In the genomic region with DNA sequence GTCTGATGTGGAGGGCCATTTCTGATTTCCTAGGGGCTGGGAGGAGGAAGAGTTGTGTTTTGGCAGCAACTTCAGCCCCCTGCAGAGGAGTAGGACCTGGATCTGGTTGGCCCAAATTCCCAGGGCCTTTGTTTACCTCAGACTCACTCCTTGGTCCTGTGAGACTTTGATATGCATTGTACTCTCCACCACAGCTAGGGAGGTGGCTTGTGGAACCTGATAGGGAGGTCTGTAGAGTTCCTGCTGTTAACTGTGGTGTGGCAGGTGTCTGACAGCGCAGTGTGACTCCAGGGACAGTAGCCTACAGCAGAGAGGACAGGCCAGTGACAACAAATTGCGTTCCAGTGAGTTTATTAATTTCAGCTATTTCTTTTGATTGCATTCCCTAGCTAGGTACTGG, we compare ENCODE assay signal across 12 mouse cellular contexts. TPM values are rescaled to one million over a fixed set of nuclear protein-coding genes. Genes with fewer than 3 reads are reported as not detected.
DNase-seq lines count a peak whose midpoint lies in the region; ATAC-seq and TF ChIP-seq lines count a peak whose summit lies in the region.
"Had no signal": no experiment of that assay in that cellular context is flagged by ENCODE, and none has a peak within 500 bp of the region (broad histone marks: within the 10 kb centered on the region; RNA-seq: fewer than 3 reads in every experiment).

No protein-coding gene starts in this region.

- DNase-seq in hindbrain, embryonic 14.5 days (ENCODE audit: low spot score): no peak
- DNase-seq in hindbrain, embryonic 11.5 days (ENCODE audit: low spot score): no peak
- DNase-seq in MEL (ENCODE audit: low read depth, low spot score): peak; percentile 70
- DNase-seq in c-Kit-positive CD71-positive TER-119-positive erythroid progenitor cells, embryonic 14.5 days (ENCODE audit: low spot score): peak; percentile 47
- no peak for DNase-seq in liver, postnatal 0 days
- DNase-seq in adrenal gland, adult 18-20 months (ENCODE audit: low spot score in 2 of 2): no peak
- DNase-seq in frontal cortex, adult 2 months (ENCODE audit: extremely low spot score in 1 of 2, low spot score in 1 of 2): no peak
- DNase-seq: adrenal gland, adult 8-10 months; cerebellum, adult 8-10 months; gastrocnemius, postnatal 14 days; right cerebral cortex, postnatal 14 days had no signal

- peak; percentile 70 to 85 for TF ChIP-seq EP300 in MEL (IDR thresholded peaks at IDR 0.05; ENCODE audit: low read depth in 1 of 2, low read length in 2 of 2)
- peak; percentile 79 for TF ChIP-seq EP300 in liver, postnatal 0 days (IDR thresholded peaks at IDR 0.05; ENCODE audit: low read depth)

- no peak overlapping the region for H3K27ac ChIP-seq in hindbrain, embryonic 14.5 days
- no peak overlapping the region for H3K27ac ChIP-seq in hindbrain, embryonic 11.5 days (ENCODE audit: low read depth, low read length)
- peak overlapping the region; percentile 82 for H3K27ac ChIP-seq in MEL (ENCODE audit: control insufficient read depth, low read depth, low read length)
- H3K27ac ChIP-seq in liver, postnatal 0 days (ENCODE audit: low read depth): peak overlapping the region; percentile 90; the same call in 1 of the 2 replicates

- no peak for TF ChIP-seq CTCF in MEL (IDR thresholded peaks at IDR 0.05 in 2 of 3, conservative IDR thresholded peaks at IDR 0.05 in 1 of 3; ENCODE audit: control insufficient read depth in 1 of 3, insufficient read depth in 1 of 3, low read depth in 2 of 3, low read length in 3 of 3, poor library complexity in 1 of 3, severe bottlenecking in 1 of 3)
- TF ChIP-seq CTCF in liver, postnatal 0 days (IDR thresholded peaks at IDR 0.05; ENCODE audit: low read depth): no peak

- ATAC-seq in hindbrain, embryonic 14.5 days (ENCODE audit: low FRiP score): no peak
- ATAC-seq in hindbrain, embryonic 11.5 days (ENCODE audit: low FRiP score): no peak
- ATAC-seq in liver, postnatal 0 days: no peak

- peaks cover 1% of the 10 kb centered on the region for H3K36me3 ChIP-seq in hindbrain, embryonic 14.5 days (replicated peaks; ENCODE audit: control insufficient read depth, insufficient read depth)
- H3K36me3 ChIP-seq in hindbrain, embryonic 11.5 days (ENCODE audit: control insufficient read depth, insufficient read depth, low read length): no peaks in the 10 kb centered on the region
- H3K36me3 ChIP-seq in MEL (ENCODE audit: control insufficient read depth in 1 of 2, insufficient read depth in 2 of 2, low read length in 2 of 2): peaks cover 2 to 19% of the 10 kb centered on the region in 2 experiments
- H3K36me3 ChIP-seq in liver, postnatal 0 days (replicated peaks; ENCODE audit: insufficient read depth, low read length): no peaks in the 10 kb centered on the region; the same call in 1 of the 2 replicates

- TF ChIP-seq RAD21 in MEL (IDR thresholded peaks at IDR 0.05; ENCODE audit: low read depth, low read length): no peak

- peaks cover 24% of the 10 kb centered on the region for H3K4me1 ChIP-seq in hindbrain, embryonic 14.5 days (replicated peaks; ENCODE audit: control insufficient read depth, insufficient read depth, low read length)
- peaks cover 9% of the 10 kb centered on the region for H3K4me1 ChIP-seq in hindbrain, embryonic 11.5 days (replicated peaks; ENCODE audit: control insufficient read depth, insufficient read depth, low read length)
- H3K4me1 ChIP-seq in MEL (ENCODE audit: control insufficient read depth in 1 of 2, insufficient read depth in 2 of 2, low read length in 2 of 2): peaks cover 16 to 23% of the 10 kb centered on the region in 2 experiments
- peaks cover 24% of the 10 kb centered on the region for H3K4me1 ChIP-seq in liver, postnatal 0 days (ENCODE audit: insufficient read depth)

- no peak overlapping the region for H3K9ac ChIP-seq in hindbrain, embryonic 14.5 days
- H3K9ac ChIP-seq in hindbrain, embryonic 11.5 days (ENCODE audit: low read depth, low read length): no peak overlapping the region
- peak overlapping the region; percentile 86 for H3K9ac ChIP-seq in MEL (ENCODE audit: control insufficient read depth, low read depth, low read length, poor library complexity, severe bottlenecking)
- peak overlapping the region; percentile 41; the same call in 1 of the 2 replicates for H3K9ac ChIP-seq in liver, postnatal 0 days (replicated peaks)

- peaks cover 72% of the 10 kb centered on the region for H3K79me2 ChIP-seq in MEL (ENCODE audit: control insufficient read depth, insufficient read depth, low read length, poor library complexity)

- 40% methylated on average over 2 of the region's 2 CpGs for WGBS in hindbrain, embryonic 14.5 days
- 20% methylated on average over 2 of the region's 2 CpGs for WGBS in hindbrain, embryonic 11.5 days
- WGBS in liver, postnatal 0 days (ENCODE audit: insufficient replicate concordance): 44% methylated on average over 2 of the region's 2 CpGs

- no peak for TF ChIP-seq POLR2A in MEL (IDR thresholded peaks at IDR 0.05; ENCODE audit: control insufficient read depth in 1 of 2, insufficient read depth in 1 of 2, low read depth in 1 of 2, low read length in 2 of 2, poor library complexity in 1 of 2)

- no peak overlapping the region for H3K4me3 ChIP-seq in hindbrain, embryonic 14.5 days (replicated peaks; ENCODE audit: low read length)
- H3K4me3 ChIP-seq in hindbrain, embryonic 11.5 days (ENCODE audit: low read depth, low read length): no peak overlapping the region
- H3K4me3 ChIP-seq in MEL (ENCODE audit: control insufficient read depth in 1 of 2, insufficient read depth in 1 of 2, low read depth in 2 of 2, low read length in 2 of 2): peak overlapping the region; percentile 75 to 97
- no peak overlapping the region for H3K4me3 ChIP-seq in liver, postnatal 0 days (ENCODE audit: low read depth, low read length)

- H3K4me2 ChIP-seq in hindbrain, embryonic 14.5 days (replicated peaks): peak overlapping the region; percentile 90
- no peak overlapping the region for H3K4me2 ChIP-seq in hindbrain, embryonic 11.5 days (replicated peaks; ENCODE audit: low read depth, low read length)
- peak overlapping the region; percentile 97 for H3K4me2 ChIP-seq in liver, postnatal 0 days (ENCODE audit: low read depth, low read length)

- no peaks in the 10 kb centered on the region for H3K9me3 ChIP-seq in hindbrain, embryonic 14.5 days (ENCODE audit: control insufficient read depth, low read length)
- H3K9me3 ChIP-seq in hindbrain, embryonic 11.5 days (ENCODE audit: control insufficient read depth, low read length): no peaks in the 10 kb centered on the region
- no peaks in the 10 kb centered on the region for H3K9me3 ChIP-seq in MEL (replicated peaks; ENCODE audit: insufficient read depth, low read length)
- H3K9me3 ChIP-seq in liver, postnatal 0 days (ENCODE audit: low read length): no peaks in the 10 kb centered on the region

- no peaks in the 10 kb centered on the region for H3K27me3 ChIP-seq in hindbrain, embryonic 14.5 days (ENCODE audit: control insufficient read depth, insufficient read depth, low read length)
- H3K27me3 ChIP-seq in hindbrain, embryonic 11.5 days (ENCODE audit: control insufficient read depth, insufficient read depth, low read length): no peaks in the 10 kb centered on the region
- no peaks in the 10 kb centered on the region for H3K27me3 ChIP-seq in MEL (ENCODE audit: control insufficient read depth in 1 of 2, insufficient read depth in 2 of 2, low read length in 2 of 2)
- H3K27me3 ChIP-seq in liver, postnatal 0 days (ENCODE audit: insufficient read depth, low read length): no peaks in the 10 kb centered on the region
- H3K27me3 ChIP-seq: CH12.LX had no signal

RNA-seq across cellular contexts. Expression of gene Uhrf1bp1, which starts 2.9 kb away (rescaled TPM):
- 8.2 and 8.9 TPM in 2 replicates for polyA plus RNA-seq in hindbrain, embryonic 14.5 days (2014; fragmentation: Nextera tagmentation; extraction: Ambion mirVana)
- 4.9 TPM in 2 replicates for polyA plus RNA-seq in hindbrain, embryonic 11.5 days (2014; fragmentation: Nextera tagmentation; extraction: Ambion mirVana)
- total RNA-seq in MEL (2012; rRNA removed): 23.1 and 25.9 TPM in 2 replicates
- polyA plus RNA-seq in MEL (2012; ENCODE audit: insufficient read depth in 1 of 2, insufficient read length in 2 of 2, low read depth in 1 of 2, low replicate concordance in 2 of 2, missing spikeins in 1 of 2): 10 to 100 TPM in 1 of 2 experiments, not detected in 1; 43.6 TPM
- 1.6 and 2.2 TPM in 2 replicates for polyA plus RNA-seq in liver, postnatal 0 days (2015; fragmentation: Nextera tagmentation; extraction: Ambion mirVana)
- 10 to 100 TPM; 19.7 to 33.5 TPM for total RNA-seq in adrenal gland, adult 18-20 months (2021)
- polyA plus RNA-seq in frontal cortex, adult 2 months (2012; rRNA removed): 9.5 and 10.5 TPM in 2 replicates

RNA-seq across cellular contexts. Expression of gene Snrpc, which starts 21.2 kb away (rescaled TPM):
- 202 and 223 TPM in 2 replicates for polyA plus RNA-seq in hindbrain, embryonic 14.5 days (2014; fragmentation: Nextera tagmentation; extraction: Ambion mirVana)
- polyA plus RNA-seq in hindbrain, embryonic 11.5 days (2014; fragmentation: Nextera tagmentation; extraction: Ambion mirVana): 344 and 359 TPM in 2 replicates
- total RNA-seq in MEL (2012; rRNA removed): 217 and 219 TPM in 2 replicates
- polyA plus RNA-seq in MEL (2012; ENCODE audit: insufficient read depth in 1 of 2, insufficient read length in 2 of 2, low read depth in 1 of 2, low replicate concordance in 2 of 2, missing spikeins in 1 of 2): 100 to 1,000 TPM in 1 of 2 experiments, not detected in 1; 227 TPM
- polyA plus RNA-seq in liver, postnatal 0 days (2015; fragmentation: Nextera tagmentation; extraction: Ambion mirVana): 96.2 and 99.0 TPM in 2 replicates
- 10 to 100 TPM; 66.1 to 66.6 TPM for total RNA-seq in adrenal gland, adult 18-20 months (2021)
- polyA plus RNA-seq in frontal cortex, adult 2 months (2012; rRNA removed): 66.1 and 78.6 TPM in 2 replicates

RNA-seq across cellular contexts. Expression of gene D17Wsu92e, which starts 38.7 kb away (rescaled TPM):
- polyA plus RNA-seq in hindbrain, embryonic 14.5 days (2014; fragmentation: Nextera tagmentation; extraction: Ambion mirVana): 11.1 and 12.2 TPM in 2 replicates
- 10.4 and 10.9 TPM in 2 replicates for polyA plus RNA-seq in hindbrain, embryonic 11.5 days (2014; fragmentation: Nextera tagmentation; extraction: Ambion mirVana)
- 66.5 and 72.5 TPM in 2 replicates for total RNA-seq in MEL (2012; rRNA removed)
- polyA plus RNA-seq in MEL (2012; ENCODE audit: insufficient read depth in 1 of 2, insufficient read length in 2 of 2, low read depth in 1 of 2, low replicate concordance in 2 of 2, missing spikeins in 1 of 2): 100 to 1,000 TPM in 1 of 2 experiments, not detected in 1; 108 TPM
- 23.8 and 24.7 TPM in 2 replicates for polyA plus RNA-seq in liver, postnatal 0 days (2015; fragmentation: Nextera tagmentation; extraction: Ambion mirVana)
- total RNA-seq in adrenal gland, adult 18-20 months (2021): 100 to 1,000 TPM; 158 to 188 TPM
- polyA plus RNA-seq in frontal cortex, adult 2 months (2012; rRNA removed): 157 and 178 TPM in 2 replicates

RNA-seq across cellular contexts. Expression of gene Anks1, which starts 50.0 kb away (rescaled TPM):
- 62.3 and 69.0 TPM in 2 replicates for polyA plus RNA-seq in hindbrain, embryonic 14.5 days (2014; fragmentation: Nextera tagmentation; extraction: Ambion mirVana)
- polyA plus RNA-seq in hindbrain, embryonic 11.5 days (2014; fragmentation: Nextera tagmentation; extraction: Ambion mirVana): 35.5 and 43.6 TPM in 2 replicates
- total RNA-seq in MEL (2012; rRNA removed): 11.6 and 11.9 TPM in 2 replicates
- polyA plus RNA-seq in MEL (2012; ENCODE audit: insufficient read depth in 1 of 2, insufficient read length in 2 of 2, low read depth in 1 of 2, low replicate concordance in 2 of 2, missing spikeins in 1 of 2): 10 to 100 TPM in 1 of 2 experiments, not detected in 1; 15.9 TPM
- polyA plus RNA-seq in liver, postnatal 0 days (2015; fragmentation: Nextera tagmentation; extraction: Ambion mirVana): 2.3 and 3.0 TPM in 2 replicates
- total RNA-seq in adrenal gland, adult 18-20 months (2021): 10 to 100 TPM; 23.6 to 29.1 TPM
- polyA plus RNA-seq in frontal cortex, adult 2 months (2012; rRNA removed): 32.3 and 35.6 TPM in 2 replicates

RNA-seq across cellular contexts. Expression of gene Taf11, which starts 50.5 kb away (rescaled TPM):
- polyA plus RNA-seq in hindbrain, embryonic 14.5 days (2014; fragmentation: Nextera tagmentation; extraction: Ambion mirVana): 47.4 and 51.8 TPM in 2 replicates
- polyA plus RNA-seq in hindbrain, embryonic 11.5 days (2014; fragmentation: Nextera tagmentation; extraction: Ambion mirVana): 89.5 and 93.9 TPM in 2 replicates
- total RNA-seq in MEL (2012; rRNA removed): 40.8 and 45.7 TPM in 2 replicates
- 10 to 100 TPM in 1 of 2 experiments, not detected in 1; 77.8 TPM for polyA plus RNA-seq in MEL (2012; ENCODE audit: insufficient read depth in 1 of 2, insufficient read length in 2 of 2, low read depth in 1 of 2, low replicate concordance in 2 of 2, missing spikeins in 1 of 2)
- polyA plus RNA-seq in liver, postnatal 0 days (2015; fragmentation: Nextera tagmentation; extraction: Ambion mirVana): 17.4 and 17.8 TPM in 2 replicates
- total RNA-seq in adrenal gland, adult 18-20 months (2021): 10 to 100 TPM; 27.5 to 27.6 TPM
- polyA plus RNA-seq in frontal cortex, adult 2 months (2012; rRNA removed): 44.0 and 49.3 TPM in 2 replicates

Comparison
In these comparisons a context has a peak if more than half of its experiments do, and no peak if none do; other contexts are left out.
1. DNase-seq: peak in MEL (single experiment) and c-Kit-positive CD71-positive TER-119-positive erythroid progenitor cells, embryonic 14.5 days (single experiment); none in hindbrain, embryonic 14.5 days (single experiment), hindbrain, embryonic 11.5 days (single experiment), liver, postnatal 0 days (single experiment), adrenal gland, adult 18-20 months (0 of 2) and frontal cortex, adult 2 months (0 of 2).
2. H3K27ac ChIP-seq: peak in MEL (single experiment) and liver, postnatal 0 days (single experiment); none in hindbrain, embryonic 14.5 days (single experiment) and hindbrain, embryonic 11.5 days (single experiment).
3. H3K4me3 ChIP-seq: peak in MEL (2 of 2); none in hindbrain, embryonic 14.5 days (single experiment), hindbrain, embryonic 11.5 days (single experiment) and liver, postnatal 0 days (single experiment).
4. H3K9ac ChIP-seq: peak in MEL (single experiment) and liver, postnatal 0 days (single experiment); none in hindbrain, embryonic 14.5 days (single experiment) and hindbrain, embryonic 11.5 days (single experiment).